Mouse (Mus musculus): ENCODE results near the gene Astn1. TPM values are rescaled to one million over a fixed set of nuclear protein-coding genes. Genes with fewer than 3 reads are reported as not detected.

The Astn1 gene
- polyA plus RNA-seq, 1 experiment: 0.02 TPM

DNA sequence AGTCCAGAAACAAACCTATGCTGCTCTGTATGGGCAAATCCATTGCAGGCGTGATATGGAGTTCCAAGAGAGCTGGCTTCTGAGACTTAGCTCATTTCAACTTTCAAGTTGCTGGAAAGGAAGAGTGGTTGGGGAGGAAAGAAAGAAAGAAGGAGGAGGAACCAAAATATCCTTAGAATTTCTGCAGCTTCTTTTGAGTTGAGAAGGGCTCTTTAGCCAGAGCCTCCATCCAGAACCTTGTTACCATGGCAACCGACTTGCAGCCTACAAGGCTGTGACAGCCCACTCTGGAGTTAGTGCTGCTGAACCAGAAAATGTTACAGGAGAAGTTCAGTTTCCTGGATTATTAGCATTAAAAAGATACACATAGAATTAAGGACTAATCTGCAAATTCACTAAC lies 46.1 kb downstream of the Astn1 start:
- Histone ChIP-seq H3K27ac (ENCODE audit: insufficient read depth, low read length) (no peak overlapping the region), H3K27me3 (ENCODE audit: control insufficient read depth, insufficient read depth, low read length) (no peaks in the 10 kb centered on the region), H3K4me3 (ENCODE audit: extremely low read depth, insufficient read depth, insufficient read length) (no peak overlapping the region), H3K4me1 (ENCODE audit: control insufficient read depth, insufficient read depth, insufficient read length) (no peaks in the 10 kb centered on the region), H3K36me3 (ENCODE audit: control insufficient read depth, insufficient read depth, low read length) (no peaks in the 10 kb centered on the region)
- WGBS: 84% methylated on average over 2 of the region's 2 CpGs
- TF ChIP-seq CTCF (IDR thresholded peaks at IDR 0.05; ENCODE audit: extremely low read depth, insufficient read depth, insufficient read length, insufficient replicate concordance) (no peak), POLR2A (IDR thresholded peaks at IDR 0.05; ENCODE audit: low read depth, low read length) (no peak)
- no peak for DNase-seq (ENCODE audit: low read depth in 1 of 2, low spot score in 2 of 2)

DNA sequence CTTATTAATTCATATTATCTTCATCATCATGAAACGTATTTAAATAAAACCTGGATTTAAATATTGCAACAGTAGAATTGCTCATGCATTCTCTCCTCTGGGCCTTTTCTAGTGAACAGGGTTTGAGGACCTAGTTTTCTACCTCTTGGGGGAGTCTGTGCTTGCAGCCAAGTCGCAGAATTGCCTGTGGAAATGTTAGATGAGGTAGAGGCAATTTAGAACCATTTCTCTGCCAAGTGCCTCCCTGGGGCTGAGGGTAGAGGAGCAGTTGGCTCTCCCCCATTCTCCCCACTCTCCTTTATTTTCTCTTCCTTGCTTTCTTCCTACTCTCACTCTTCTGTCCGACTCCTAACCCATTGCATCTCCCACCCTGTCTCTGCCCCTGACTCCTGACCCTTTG lies 49.1 kb downstream of the Astn1 start:
- Histone ChIP-seq H3K36me3 (ENCODE audit: control insufficient read depth, insufficient read depth, low read length) (no peaks in the 10 kb centered on the region), H3K27me3 (ENCODE audit: control insufficient read depth, insufficient read depth, low read length) (no peaks in the 10 kb centered on the region)

DNA sequence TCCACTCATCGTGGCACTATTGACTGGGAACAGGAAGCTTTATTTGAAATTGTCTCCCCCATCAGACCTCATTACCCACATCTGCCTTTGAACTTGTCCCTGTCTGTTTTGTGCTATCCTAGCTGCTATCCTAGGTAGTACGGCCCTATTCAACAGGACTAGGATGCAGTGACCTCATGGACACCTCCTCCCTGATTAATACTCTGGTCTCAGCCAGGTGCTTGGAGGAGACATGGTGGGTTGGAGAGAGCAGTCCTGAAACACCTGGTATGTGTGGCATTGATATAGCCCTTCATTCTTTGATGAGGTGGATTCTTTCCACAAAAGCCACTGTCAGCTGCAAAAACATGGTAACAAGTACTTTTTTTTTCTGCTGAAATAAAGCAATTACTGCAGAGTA lies 52.1 kb downstream of the Astn1 start:
- Histone ChIP-seq H3K4me3 (ENCODE audit: extremely low read depth, insufficient read depth, insufficient read length) (no peak overlapping the region), H3K4me1 (ENCODE audit: control insufficient read depth, insufficient read depth, insufficient read length) (no peaks in the 10 kb centered on the region)
- 88% methylated on average over 2 of the region's 2 CpGs for WGBS

More for the DNA sequence above, 49.1 kb downstream of the Astn1 start:
- Histone ChIP-seq H3K27ac (ENCODE audit: insufficient read depth, low read length) (no peak overlapping the region), H3K4me3 (ENCODE audit: extremely low read depth, insufficient read depth, insufficient read length) (no peak overlapping the region), H3K4me1 (ENCODE audit: control insufficient read depth, insufficient read depth, insufficient read length) (no peaks in the 10 kb centered on the region)
- DNase-seq (ENCODE audit: low read depth in 1 of 2, low spot score in 2 of 2): no peak
- TF ChIP-seq CTCF (IDR thresholded peaks at IDR 0.05; ENCODE audit: extremely low read depth, insufficient read depth, insufficient read length, insufficient replicate concordance): no peak
- no peak for TF ChIP-seq POLR2A (IDR thresholded peaks at IDR 0.05; ENCODE audit: low read depth, low read length)
- WGBS: 70% methylated on average over 3 of the region's 3 CpGs

DNA sequence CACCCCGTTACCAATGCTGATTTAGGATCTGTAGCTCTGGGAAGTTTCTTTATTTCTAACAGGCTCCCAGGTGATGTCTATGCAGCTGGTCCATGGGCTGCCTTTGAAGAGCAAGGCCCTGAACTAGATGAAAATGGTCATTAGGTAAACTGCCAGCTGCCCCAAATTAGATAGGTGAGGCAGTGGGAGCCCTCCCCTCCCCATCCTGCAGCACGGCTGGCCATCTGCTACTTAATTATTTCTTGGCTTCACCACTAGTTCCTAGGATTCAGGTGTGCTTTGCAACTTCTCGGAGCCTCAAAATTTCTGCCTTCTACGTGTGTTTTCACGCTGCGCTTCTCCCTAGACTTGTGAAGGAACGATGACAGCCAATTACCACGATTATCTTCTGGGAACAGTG lies 59.4 kb downstream of the Astn1 start:
- 86% methylated on average over 8 of the region's 8 CpGs for WGBS

More for the DNA sequence above, 52.1 kb downstream of the Astn1 start:
- H3K27me3 ChIP-seq (ENCODE audit: control insufficient read depth, insufficient read depth, low read length): no peaks in the 10 kb centered on the region
- TF ChIP-seq POLR2A (IDR thresholded peaks at IDR 0.05; ENCODE audit: low read depth, low read length): no peak
- no peak for TF ChIP-seq CTCF (IDR thresholded peaks at IDR 0.05; ENCODE audit: extremely low read depth, insufficient read depth, insufficient read length, insufficient replicate concordance)
- no peaks in the 10 kb centered on the region for H3K36me3 ChIP-seq (ENCODE audit: control insufficient read depth, insufficient read depth, low read length)
- no peak for DNase-seq (ENCODE audit: low read depth in 1 of 2, low spot score in 2 of 2)
- H3K27ac ChIP-seq (ENCODE audit: insufficient read depth, low read length): no peak overlapping the region

DNA sequence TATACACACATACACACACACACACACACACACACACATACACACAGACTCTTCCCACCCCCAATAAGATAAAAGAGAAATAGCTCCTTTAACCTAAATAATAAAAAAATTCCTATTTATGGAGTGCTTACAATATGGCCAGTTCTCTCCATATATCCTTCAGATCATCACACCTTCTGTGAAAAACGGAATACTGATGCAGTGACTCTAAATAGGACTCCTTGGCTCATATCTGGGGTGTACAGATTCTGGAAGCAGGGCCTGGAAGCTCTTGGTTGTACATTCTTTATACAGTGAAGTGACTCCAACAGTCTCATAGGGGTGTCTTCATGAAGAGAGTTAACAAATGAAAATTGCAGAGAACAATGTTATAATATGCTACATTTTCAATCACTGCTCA lies 60.7 kb downstream of the Astn1 start:
- no peak for DNase-seq (ENCODE audit: low read depth in 1 of 2, low spot score in 2 of 2)
- WGBS: 41% methylated on average over 1 of the region's 1 CpGs
- no peak overlapping the region for H3K27ac ChIP-seq (ENCODE audit: insufficient read depth, low read length)

More for the DNA sequence above, 59.4 kb downstream of the Astn1 start:
- no peaks in the 10 kb centered on the region for H3K27me3 ChIP-seq (ENCODE audit: control insufficient read depth, insufficient read depth, low read length)
- no peak for DNase-seq (ENCODE audit: low read depth in 1 of 2, low spot score in 2 of 2)
- H3K36me3 ChIP-seq (ENCODE audit: control insufficient read depth, insufficient read depth, low read length): no peaks in the 10 kb centered on the region
- no peak overlapping the region for H3K4me3 ChIP-seq (ENCODE audit: extremely low read depth, insufficient read depth, insufficient read length)
- no peak overlapping the region for H3K27ac ChIP-seq (ENCODE audit: insufficient read depth, low read length)
- H3K4me1 ChIP-seq (ENCODE audit: control insufficient read depth, insufficient read depth, insufficient read length): no peaks in the 10 kb centered on the region
- TF ChIP-seq CTCF (IDR thresholded peaks at IDR 0.05; ENCODE audit: extremely low read depth, insufficient read depth, insufficient read length, insufficient replicate concordance) (no peak), POLR2A (IDR thresholded peaks at IDR 0.05; ENCODE audit: low read depth, low read length) (no peak)

DNA sequence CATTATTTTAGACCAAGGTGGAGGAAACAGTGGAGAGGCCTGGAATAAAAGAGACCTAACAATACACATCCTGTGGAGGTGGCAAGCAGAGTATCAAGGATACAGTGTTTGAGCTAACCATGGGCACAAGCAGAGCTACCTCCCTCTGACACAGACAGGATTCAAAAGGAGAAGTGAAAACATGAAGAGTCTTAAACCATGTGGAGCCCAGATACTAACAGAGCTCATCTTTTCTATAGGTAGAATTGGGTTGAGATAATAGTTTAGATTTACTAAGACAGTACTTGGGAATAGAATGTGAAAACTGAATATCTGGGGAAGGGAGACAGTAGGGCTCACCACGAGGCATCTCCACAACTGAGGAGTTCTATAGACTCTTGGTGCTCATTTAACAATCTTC lies 84.0 kb downstream of the Astn1 start:
- 52% methylated on average over 1 of the region's 1 CpGs for WGBS
- H3K4me1 ChIP-seq (ENCODE audit: control insufficient read depth, insufficient read depth, insufficient read length): no peaks in the 10 kb centered on the region
- H3K27ac ChIP-seq (ENCODE audit: insufficient read depth, low read length): no peak overlapping the region
- TF ChIP-seq POLR2A (IDR thresholded peaks at IDR 0.05; ENCODE audit: low read depth, low read length) (no peak), CTCF (IDR thresholded peaks at IDR 0.05; ENCODE audit: extremely low read depth, insufficient read depth, insufficient read length, insufficient replicate concordance) (no peak)
- H3K36me3 ChIP-seq (ENCODE audit: control insufficient read depth, insufficient read depth, low read length): no peaks in the 10 kb centered on the region
- no peak overlapping the region for H3K4me3 ChIP-seq (ENCODE audit: extremely low read depth, insufficient read depth, insufficient read length)
- H3K27me3 ChIP-seq (ENCODE audit: control insufficient read depth, insufficient read depth, low read length): no peaks in the 10 kb centered on the region
- DNase-seq (ENCODE audit: low read depth in 1 of 2, low spot score in 2 of 2): no peak

More for the DNA sequence above, 60.7 kb downstream of the Astn1 start:
- Histone ChIP-seq H3K27me3 (ENCODE audit: control insufficient read depth, insufficient read depth, low read length) (no peaks in the 10 kb centered on the region), H3K36me3 (ENCODE audit: control insufficient read depth, insufficient read depth, low read length) (no peaks in the 10 kb centered on the region), H3K4me1 (ENCODE audit: control insufficient read depth, insufficient read depth, insufficient read length) (no peaks in the 10 kb centered on the region), H3K4me3 (ENCODE audit: extremely low read depth, insufficient read depth, insufficient read length) (no peak overlapping the region)
- TF ChIP-seq POLR2A (IDR thresholded peaks at IDR 0.05; ENCODE audit: low read depth, low read length) (no peak), CTCF (IDR thresholded peaks at IDR 0.05; ENCODE audit: extremely low read depth, insufficient read depth, insufficient read length, insufficient replicate concordance) (no peak)

DNA sequence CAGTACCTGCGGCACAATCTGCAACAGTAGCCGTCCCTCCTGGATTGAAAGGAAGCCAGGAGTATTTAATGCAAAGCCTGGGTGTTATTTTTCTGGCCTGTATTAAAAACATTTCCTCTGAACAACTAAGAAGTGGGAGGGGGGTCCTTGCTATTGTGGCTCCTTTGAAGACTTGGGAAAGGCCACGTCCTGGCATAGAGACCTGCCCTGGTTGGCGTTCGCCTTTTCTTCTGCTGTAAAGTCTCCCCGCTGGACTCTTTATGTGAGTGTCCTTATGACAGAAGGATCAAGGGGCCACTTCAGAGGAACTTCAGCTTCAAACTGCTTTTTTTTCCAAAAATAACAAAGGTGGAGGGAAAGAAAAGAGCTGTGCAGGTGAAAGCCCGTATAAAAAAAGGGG lies 85.9 kb downstream of the Astn1 start:
- TF ChIP-seq CTCF (IDR thresholded peaks at IDR 0.05; ENCODE audit: extremely low read depth, insufficient read depth, insufficient read length, insufficient replicate concordance) (no peak), POLR2A (IDR thresholded peaks at IDR 0.05; ENCODE audit: low read depth, low read length) (no peak)
- Histone ChIP-seq H3K4me3 (ENCODE audit: extremely low read depth, insufficient read depth, insufficient read length) (no peak overlapping the region), H3K36me3 (ENCODE audit: control insufficient read depth, insufficient read depth, low read length) (no peaks in the 10 kb centered on the region), H3K4me1 (ENCODE audit: control insufficient read depth, insufficient read depth, insufficient read length) (no peaks in the 10 kb centered on the region), H3K27me3 (ENCODE audit: control insufficient read depth, insufficient read depth, low read length) (no peaks in the 10 kb centered on the region), H3K27ac (ENCODE audit: insufficient read depth, low read length) (no peak overlapping the region)
- no peak for DNase-seq (ENCODE audit: low read depth in 1 of 2, low spot score in 2 of 2)
- 86% methylated on average over 7 of the region's 7 CpGs for WGBS

Data from spleen, adult 2 months (tissue).